Mouse (Mus musculus) olfactory bulb, adult 2 months (tissue): ENCODE results near the gene Igf1r.

Experiments used
- CTCF ChIP-seq: fragments of 200-500 bp; IDR thresholded peaks from 2 replicates; pipeline ENCODE4 v1.5.1; 2012; ENCODE audit warnings: low read depth, mild to moderate bottlenecking, low read length, moderate library complexity; ENCODE audit not compliant: insufficient read depth
- POLR2A ChIP-seq: fragments of 200-500 bp; IDR thresholded peaks from 2 replicates; pipeline ENCODE4 v1.6.1; 2012; ENCODE audit warnings: mild to moderate bottlenecking, low read depth, low read length, moderate library complexity; ENCODE audit not compliant: insufficient read depth

DNA sequence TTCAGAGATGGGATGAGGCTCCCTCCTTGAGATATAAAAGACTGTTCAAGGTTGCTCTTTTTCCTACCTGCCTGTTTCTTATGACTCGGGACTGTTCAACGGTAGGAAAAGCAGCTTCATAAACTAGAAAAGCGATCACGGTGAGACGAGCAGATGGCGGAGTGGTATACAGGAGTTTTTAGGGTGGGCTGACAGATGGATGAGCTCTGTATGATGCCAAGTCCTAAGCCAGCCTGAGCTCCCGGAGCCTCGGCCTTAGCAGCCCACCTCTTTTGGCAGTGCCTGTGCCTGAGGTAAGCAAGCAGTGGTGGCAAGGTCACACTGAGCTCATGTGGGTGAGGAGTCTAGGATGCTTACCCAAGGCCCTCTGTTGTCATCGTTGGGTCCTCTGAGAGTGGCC, 278.2 kb downstream of the Igf1r start:
- no peak for TF ChIP-seq CTCF
- no peak for TF ChIP-seq POLR2A
